Mouse (Mus musculus): ENCODE results near the gene Cdkl3. TPM values are rescaled to one million over a fixed set of nuclear protein-coding genes. Genes with fewer than 3 reads are reported as not detected.

Cdkl3 gene
- polyA plus RNA-seq, 1 experiment from 2014 or later: 10.6 TPM

GRCm38 (mm10) chr11:51961761-51962160 lies 42.3 kb upstream of the Cdkl3 start:
- ATAC-seq (replicated peaks; ENCODE audit: low FRiP score, low read depth) (no peak), DNase-seq (ENCODE audit: low spot score) (no peak)
- Histone ChIP-seq H3K9ac (ENCODE audit: low read depth, low read length) (no peak overlapping the region), H3K27ac (no peak overlapping the region), H3K27me3 (ENCODE audit: insufficient read depth, low read length) (no peaks in the 10 kb centered on the region), H3K4me1 (replicated peaks; ENCODE audit: insufficient read depth, low read length) (no peaks in the 10 kb centered on the region), H3K36me3 (ENCODE audit: insufficient read depth, low read length) (no peaks in the 10 kb centered on the region), H3K4me3 (replicated peaks; ENCODE audit: low read depth, low read length) (no peak overlapping the region), H3K4me2 (ENCODE audit: low read length) (no peak overlapping the region), H3K9me3 (replicated peaks; ENCODE audit: low read length) (no peaks in the 10 kb centered on the region)
- no peak for TF ChIP-seq CTCF (IDR thresholded peaks at IDR 0.05; ENCODE audit: low read depth)
- 90% methylated on average over 8 of the region's 8 CpGs for WGBS

GRCm38 (mm10) chr11:51962277-51962676 lies 41.7 kb upstream of the Cdkl3 start:
- no peaks in the 10 kb centered on the region for H3K4me1 ChIP-seq (replicated peaks; ENCODE audit: insufficient read depth, low read length)
- ATAC-seq (replicated peaks; ENCODE audit: low FRiP score, low read depth) (no peak), DNase-seq (ENCODE audit: low spot score) (no peak)
- H3K9me3 ChIP-seq (replicated peaks; ENCODE audit: low read length): no peaks in the 10 kb centered on the region
- WGBS: 93% methylated on average over 7 of the region's 7 CpGs
- TF ChIP-seq CTCF (IDR thresholded peaks at IDR 0.05; ENCODE audit: low read depth): no peak
- no peak overlapping the region for H3K4me3 ChIP-seq (replicated peaks; ENCODE audit: low read depth, low read length)
- H3K27me3 ChIP-seq (ENCODE audit: insufficient read depth, low read length): no peaks in the 10 kb centered on the region
- H3K27ac ChIP-seq: no peak overlapping the region
- no peaks in the 10 kb centered on the region for H3K36me3 ChIP-seq (ENCODE audit: insufficient read depth, low read length)
- no peak overlapping the region for H3K4me2 ChIP-seq (ENCODE audit: low read length)
- no peak overlapping the region for H3K9ac ChIP-seq (ENCODE audit: low read depth, low read length)

GRCm38 (mm10) chr11:51966651-51967050 lies 37.4 kb upstream of the Cdkl3 start:
- H3K4me1 ChIP-seq (replicated peaks; ENCODE audit: insufficient read depth, low read length): no peaks in the 10 kb centered on the region
- no peak overlapping the region for H3K27ac ChIP-seq
- H3K9me3 ChIP-seq (replicated peaks; ENCODE audit: low read length): no peaks in the 10 kb centered on the region
- no peak overlapping the region for H3K4me2 ChIP-seq (ENCODE audit: low read length)
- H3K9ac ChIP-seq (ENCODE audit: low read depth, low read length): no peak overlapping the region
- H3K27me3 ChIP-seq (ENCODE audit: insufficient read depth, low read length): no peaks in the 10 kb centered on the region
- no peak for ATAC-seq (replicated peaks; ENCODE audit: low FRiP score, low read depth)
- H3K36me3 ChIP-seq (ENCODE audit: insufficient read depth, low read length): peaks cover 9% of the 10 kb centered on the region; the same call in 1 of the 2 replicates
- no peak for TF ChIP-seq CTCF (IDR thresholded peaks at IDR 0.05; ENCODE audit: low read depth)
- 81% methylated on average over 5 of the region's 5 CpGs for WGBS
- no peak overlapping the region for H3K4me3 ChIP-seq (replicated peaks; ENCODE audit: low read depth, low read length)
- DNase-seq (ENCODE audit: low spot score): no peak

GRCm38 (mm10) chr11:51967443-51968401 lies 36.3 kb upstream of the Cdkl3 start, which contains the start of gene Cdkn2aipnl:
Gene Cdkn2aipnl, plus strand, starts transcription at chr11:51967661.
- H3K27ac ChIP-seq: no peak within 1 kb of the TSS; the same call in 1 of the 2 replicates
- ATAC-seq (replicated peaks; ENCODE audit: low FRiP score, low read depth) (peak; percentile 92), DNase-seq (ENCODE audit: low spot score) (peak; percentile 93)
- peak within 1 kb of the TSS; percentile 74 for H3K9ac ChIP-seq (ENCODE audit: low read depth, low read length)
- under 1% methylated on average over 58 of the region's 63 CpGs for WGBS
- H3K4me3 ChIP-seq (replicated peaks; ENCODE audit: low read depth, low read length): peak within 1 kb of the TSS; percentile 60
- no peaks in the 10 kb centered on the region for H3K4me1 ChIP-seq (replicated peaks; ENCODE audit: insufficient read depth, low read length)
- no peaks in the 10 kb centered on the region for H3K27me3 ChIP-seq (ENCODE audit: insufficient read depth, low read length)
- peak within 1 kb of the TSS; percentile 89 for H3K4me2 ChIP-seq (ENCODE audit: low read length)
- peaks cover 14% of the 10 kb centered on the region; the same call in 1 of the 2 replicates for H3K36me3 ChIP-seq (ENCODE audit: insufficient read depth, low read length)
- peak; percentile 89 for TF ChIP-seq CTCF (IDR thresholded peaks at IDR 0.05; ENCODE audit: low read depth)
- H3K9me3 ChIP-seq (replicated peaks; ENCODE audit: low read length): no peaks in the 10 kb centered on the region

- WGBS: 92% methylated on average over 9 of the region's 9 CpGs
These were observed 35.1 kb upstream of the Cdkl3 start for GRCm38 (mm10) chr11:51968896-51969295.

GRCm38 (mm10) chr11:51969511-51969910 lies 34.5 kb upstream of the Cdkl3 start:
- Histone ChIP-seq H3K27ac (no peak overlapping the region), H3K4me3 (replicated peaks; ENCODE audit: low read depth, low read length) (no peak overlapping the region), H3K4me2 (ENCODE audit: low read length) (no peak overlapping the region), H3K4me1 (replicated peaks; ENCODE audit: insufficient read depth, low read length) (no peaks in the 10 kb centered on the region), H3K9me3 (replicated peaks; ENCODE audit: low read length) (no peaks in the 10 kb centered on the region), H3K27me3 (ENCODE audit: insufficient read depth, low read length) (no peaks in the 10 kb centered on the region), H3K9ac (ENCODE audit: low read depth, low read length) (no peak overlapping the region), H3K36me3 (ENCODE audit: insufficient read depth, low read length) (peaks cover 21% of the 10 kb centered on the region)
- no peak for ATAC-seq (replicated peaks; ENCODE audit: low FRiP score, low read depth)
- WGBS: 91% methylated on average over 2 of the region's 2 CpGs
- no peak for DNase-seq (ENCODE audit: low spot score)
- TF ChIP-seq CTCF (IDR thresholded peaks at IDR 0.05; ENCODE audit: low read depth): peak; percentile 19; the same call in 1 of the 2 replicates

More at GRCm38 (mm10) chr11:51968896-51969295, 35.1 kb upstream of the Cdkl3 start:
- DNase-seq (ENCODE audit: low spot score): no peak
- Histone ChIP-seq H3K9me3 (replicated peaks; ENCODE audit: low read length) (no peaks in the 10 kb centered on the region), H3K27ac (no peak overlapping the region), H3K4me2 (ENCODE audit: low read length) (no peak overlapping the region), H3K27me3 (ENCODE audit: insufficient read depth, low read length) (no peaks in the 10 kb centered on the region), H3K4me1 (replicated peaks; ENCODE audit: insufficient read depth, low read length) (no peaks in the 10 kb centered on the region), H3K9ac (ENCODE audit: low read depth, low read length) (no peak overlapping the region), H3K36me3 (ENCODE audit: insufficient read depth, low read length) (peaks cover 19% of the 10 kb centered on the region; the same call in 1 of the 2 replicates), H3K4me3 (replicated peaks; ENCODE audit: low read depth, low read length) (no peak overlapping the region)
- ATAC-seq (replicated peaks; ENCODE audit: low FRiP score, low read depth): no peak
- TF ChIP-seq CTCF (IDR thresholded peaks at IDR 0.05; ENCODE audit: low read depth): no peak

All from kidney, postnatal 0 days (tissue).